Mouse (Mus musculus) intestine, embryonic 15.5 days (tissue): ENCODE results near the gene Paxip1. TPM values are rescaled to one million over a fixed set of nuclear protein-coding genes. Genes with fewer than 3 reads are reported as not detected.

Experiments
- ATAC-seq: fragments of 200-750 bp; cut with Nextera tagmentation; 2 replicates; pipeline ENCODE4 v1.8.0; 2017; ENCODE audit warnings: moderate TSS enrichment, moderate library complexity
- H3K27ac ChIP-seq: fragments of 300-500 bp; sonication (generic); 2 replicates; pipeline ENCODE4 v1.5.1; 2015; ENCODE audit warnings: mild to moderate bottlenecking, inconsistent platforms
- H3K27me3 ChIP-seq: fragments of 300-500 bp; sonication (generic); replicated peaks from 2 replicates; pipeline ENCODE4 v1.6.1; 2015; ENCODE audit warnings: inconsistent platforms
- H3K36me3 ChIP-seq: fragments of 300-500 bp; sonication (generic); 2 replicates; pipeline ENCODE4 v1.6.1; 2015; ENCODE audit warnings: inconsistent platforms
- H3K4me1 ChIP-seq: fragments of 300-500 bp; sonication (generic); replicated peaks from 2 replicates; pipeline ENCODE4 v1.6.1; 2015; ENCODE audit warnings: inconsistent platforms
- H3K4me2 ChIP-seq: fragments of 300-500 bp; sonication (generic); replicated peaks from 2 replicates; pipeline ENCODE4 v1.6.1; 2015; ENCODE audit warnings: mild to moderate bottlenecking, inconsistent platforms
- H3K4me3 ChIP-seq: fragments of 300-500 bp; sonication (generic); replicated peaks from 2 replicates; pipeline ENCODE4 v1.5.1; 2015; ENCODE audit warnings: inconsistent platforms
- H3K9ac ChIP-seq: fragments of 300-500 bp; sonication (generic); 2 replicates; pipeline ENCODE4 v1.6.1; 2015; ENCODE audit warnings: inconsistent platforms
- H3K9me3 ChIP-seq: fragments of 300-500 bp; sonication (generic); 2 replicates; pipeline ENCODE4 v1.6.1; 2016; ENCODE audit warnings: inconsistent platforms
- WGBS: fragments of 180-500 bp; shearing (Covaris S2); methylation state at CpG from one replicate; pipeline ENCODE4 v1.1.7; 2015; 5-methylcytosine and 5-hydroxymethylcytosine counted together
- polyA plus RNA-seq: library from polyadenylated mRNA; unstranded; fragments of >200 nt; fragmentation: Nextera tagmentation; extraction: Ambion mirVana; gene quantifications from 2 replicates; pipeline ENCODE4 v1.2.1, GENCODE M21; 2015

Gene Paxip1
- 26.7 and 29.6 TPM in 2 replicates for polyA plus RNA-seq

DNA sequence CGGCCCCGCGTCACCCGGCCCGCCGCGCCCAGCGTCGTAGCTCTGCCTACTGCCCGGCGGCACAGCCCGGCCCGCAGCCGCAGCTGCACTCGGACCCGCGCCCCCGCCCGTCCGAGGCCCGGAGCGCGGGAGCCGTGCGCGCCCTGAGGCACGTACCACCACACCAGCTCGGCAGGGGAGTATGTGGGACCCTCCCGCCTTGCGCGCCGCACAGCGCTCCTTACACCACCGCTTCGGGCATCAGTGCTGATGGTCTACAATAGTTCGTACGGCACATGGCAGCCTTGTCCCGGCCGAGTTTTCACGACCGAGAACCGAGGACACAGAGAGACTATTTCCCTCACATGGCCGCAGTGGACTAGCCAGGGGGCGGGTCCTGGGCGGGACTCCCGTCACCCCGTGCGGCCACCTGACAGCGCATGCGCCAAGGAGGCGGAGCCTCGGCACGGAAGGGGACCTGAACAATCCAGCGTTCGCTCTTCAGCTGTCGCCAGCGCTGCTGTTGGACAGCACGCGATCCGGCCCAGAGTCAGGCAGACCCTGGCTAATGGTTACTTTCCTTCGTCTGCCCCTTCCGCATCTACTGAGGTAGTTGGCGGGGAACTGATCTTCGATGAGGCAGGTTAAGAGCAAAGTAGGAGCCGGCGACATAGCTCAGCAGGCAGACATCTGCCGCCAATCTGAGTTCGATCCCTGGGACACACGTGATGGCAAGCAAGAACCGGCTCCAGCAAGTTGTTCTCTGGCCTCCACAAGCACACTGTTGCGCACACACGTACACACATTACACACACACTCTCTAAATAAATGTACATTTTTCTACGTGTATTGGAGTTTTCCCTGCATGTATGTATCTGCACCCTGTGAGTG, at the start of gene Paxip1:
Gene Paxip1, minus strand, starts transcription at position 389 of the 870 bp plus-strand sequence.
- peak; percentile 97 for ATAC-seq
- Histone ChIP-seq H3K4me1 (peaks cover 11% of the 10 kb centered on the region; the same call in 1 of the 2 replicates), H3K9ac (peak within 1 kb of the TSS; percentile 83), H3K27ac (peak within 1 kb of the TSS; percentile 93), H3K27me3 (no peaks in the 10 kb centered on the region), H3K9me3 (no peaks in the 10 kb centered on the region), H3K4me2 (peak within 1 kb of the TSS; percentile 65), H3K36me3 (peaks cover 13% of the 10 kb centered on the region), H3K4me3 (peak within 1 kb of the TSS; percentile 77)
- WGBS, result under 1% methylated on average over 71 of the region's 73 CpGs

DNA sequence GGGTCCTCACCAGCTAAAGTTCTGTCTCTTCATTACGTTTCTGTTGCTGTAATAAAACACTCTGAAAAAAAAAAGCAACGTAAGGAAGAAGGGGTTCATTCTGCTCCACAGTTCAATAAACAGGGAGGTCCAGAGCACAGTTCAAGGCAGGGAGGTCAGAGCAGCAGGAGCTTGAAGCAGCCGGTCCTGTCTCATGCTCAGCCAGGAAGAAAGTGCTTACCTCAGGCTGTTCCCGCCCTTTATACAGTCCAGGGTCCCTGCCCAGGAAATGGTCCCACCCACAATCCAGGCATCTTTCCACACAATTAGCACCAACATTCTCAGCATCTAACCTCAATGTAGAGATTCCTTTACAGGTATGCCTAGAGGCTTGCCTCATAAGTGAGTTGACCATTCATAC, 46.6 kb upstream of the Paxip1 start:
- no peak for ATAC-seq
- H3K4me3 ChIP-seq, result no peak overlapping the region
- H3K27ac ChIP-seq, result no peak overlapping the region
- peaks cover 14% of the 10 kb centered on the region for H3K27me3 ChIP-seq
- H3K9ac ChIP-seq, result no peak overlapping the region
- H3K9me3 ChIP-seq, result no peaks in the 10 kb centered on the region
- no peaks in the 10 kb centered on the region for H3K4me1 ChIP-seq
- no peaks in the 10 kb centered on the region for H3K36me3 ChIP-seq
- 29% methylated on average over 4 of the region's 4 CpGs for WGBS
- no peak overlapping the region for H3K4me2 ChIP-seq

DNA sequence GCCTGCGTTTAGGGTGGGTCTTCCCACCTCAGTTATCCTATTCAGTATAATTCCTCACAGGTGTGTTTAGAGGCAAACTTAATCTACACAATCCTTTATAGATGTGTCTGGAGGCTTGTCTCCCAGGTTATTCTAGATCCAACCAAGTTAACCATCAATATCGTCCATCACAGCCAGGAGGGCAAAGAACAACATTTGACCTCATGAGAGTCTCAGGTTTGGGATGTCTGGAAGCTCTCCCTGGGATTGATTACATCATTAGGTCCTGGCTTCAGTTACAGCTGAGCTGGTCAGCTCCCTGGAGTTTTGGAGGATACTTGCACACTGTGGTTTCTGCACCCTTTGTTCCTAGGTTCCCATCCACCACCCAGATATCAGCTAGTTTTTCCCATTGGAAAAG, 43.6 kb upstream of the Paxip1 start:
- Histone ChIP-seq H3K9me3 (no peaks in the 10 kb centered on the region), H3K9ac (no peak overlapping the region), H3K4me3 (no peak overlapping the region), H3K27ac (no peak overlapping the region), H3K4me1 (no peaks in the 10 kb centered on the region), H3K27me3 (no peaks in the 10 kb centered on the region), H3K4me2 (no peak overlapping the region), H3K36me3 (no peaks in the 10 kb centered on the region)
- WGBS, result 75% methylated on average over 2 of the region's 2 CpGs
- ATAC-seq, result no peak

DNA sequence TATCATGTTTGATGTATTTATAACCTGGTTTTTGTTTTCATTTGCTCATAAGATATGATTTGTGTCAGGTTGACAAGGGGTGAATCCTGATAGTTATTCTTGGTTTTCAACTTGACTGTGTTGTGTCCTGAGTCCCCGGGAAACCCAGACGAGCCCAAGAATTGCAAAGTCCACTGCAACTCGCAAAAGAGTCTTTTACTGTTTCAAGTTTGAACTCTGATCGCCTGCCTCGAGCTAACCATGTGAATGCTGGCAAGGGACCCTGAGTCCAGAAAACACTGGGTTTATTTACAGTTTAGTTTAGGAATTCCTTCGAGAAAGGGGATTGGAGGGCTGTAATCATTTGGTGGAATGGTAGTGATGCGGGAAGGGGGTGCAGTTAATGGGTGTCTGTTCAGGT, 36.5 kb upstream of the Paxip1 start:
- Histone ChIP-seq H3K27ac (no peak overlapping the region), H3K9me3 (no peaks in the 10 kb centered on the region), H3K4me2 (no peak overlapping the region), H3K4me1 (no peaks in the 10 kb centered on the region), H3K9ac (no peak overlapping the region), H3K36me3 (no peaks in the 10 kb centered on the region), H3K27me3 (no peaks in the 10 kb centered on the region), H3K4me3 (no peak overlapping the region)
- 50% methylated on average over 7 of the region's 7 CpGs for WGBS
- ATAC-seq, result no peak

DNA sequence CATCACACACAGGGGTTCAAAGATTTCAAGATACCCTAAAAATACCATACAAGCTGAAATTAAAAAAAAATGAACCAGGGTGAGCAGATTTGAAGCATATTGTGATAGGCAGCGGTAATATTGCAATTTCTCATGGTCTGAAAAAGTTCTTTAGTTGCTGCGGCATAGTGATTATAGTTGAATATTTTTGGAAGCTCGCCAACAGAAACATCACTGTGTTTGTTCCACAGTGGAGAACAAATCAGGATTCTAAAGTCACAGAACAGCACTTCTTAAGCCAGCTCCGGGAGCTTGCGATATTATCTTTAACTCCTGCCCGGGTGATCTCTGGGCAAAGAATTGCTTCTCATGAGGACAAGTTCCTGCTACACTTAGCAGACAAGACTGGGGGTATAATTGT, 29.7 kb upstream of the Paxip1 start:
- Histone ChIP-seq H3K4me3 (no peak overlapping the region), H3K9ac (no peak overlapping the region), H3K4me1 (no peaks in the 10 kb centered on the region), H3K27ac (no peak overlapping the region), H3K4me2 (no peak overlapping the region), H3K27me3 (no peaks in the 10 kb centered on the region), H3K9me3 (no peaks in the 10 kb centered on the region), H3K36me3 (no peaks in the 10 kb centered on the region)
- no peak for ATAC-seq
- 61% methylated on average over 6 of the region's 6 CpGs for WGBS

DNA sequence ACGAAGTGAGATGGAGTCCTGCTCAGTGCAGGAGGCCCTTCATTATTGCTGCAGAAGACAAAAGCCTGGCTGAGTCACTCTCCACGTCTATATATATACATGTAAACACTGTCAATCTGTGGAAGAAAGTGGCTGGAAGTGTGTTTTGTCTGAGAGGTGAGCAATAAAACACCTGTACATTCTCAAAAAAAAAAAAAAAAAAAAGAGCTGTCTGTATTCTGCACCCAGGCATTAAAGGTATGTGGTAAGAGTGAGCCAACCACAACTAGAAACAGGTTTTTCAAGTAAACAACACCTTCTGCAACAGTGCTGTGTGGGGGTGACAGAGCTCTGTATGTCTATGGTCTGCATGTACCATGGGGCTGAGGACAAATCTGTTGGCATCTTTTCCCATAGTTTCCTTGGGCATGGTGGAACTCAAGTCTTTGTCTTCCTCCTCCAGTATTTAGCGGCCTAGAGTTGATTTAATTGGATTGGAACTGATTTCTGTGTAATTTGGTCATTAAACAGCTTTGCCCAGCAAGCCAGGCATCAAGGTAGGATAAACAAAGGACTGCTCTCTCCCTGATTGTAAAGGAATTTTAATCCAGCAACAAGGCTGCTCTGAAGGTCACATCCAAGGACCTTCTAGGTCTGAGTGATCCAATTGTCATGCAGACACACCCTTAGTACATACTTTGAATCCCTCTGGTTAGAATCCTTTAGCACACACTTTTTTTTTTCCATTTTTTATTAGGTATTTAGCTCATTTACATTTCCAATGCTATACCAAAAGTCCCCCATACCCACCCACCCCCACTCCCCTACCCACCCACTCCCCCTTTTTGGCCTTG, 27.6 kb upstream of the Paxip1 start:
- H3K9me3 ChIP-seq, result no peaks in the 10 kb centered on the region
- H3K4me2 ChIP-seq, result no peak overlapping the region
- 46% methylated on average over 3 of the region's 3 CpGs for WGBS
- H3K27me3 ChIP-seq, result no peaks in the 10 kb centered on the region
- no peak overlapping the region for H3K4me3 ChIP-seq
- H3K27ac ChIP-seq, result no peak overlapping the region
- H3K4me1 ChIP-seq, result no peaks in the 10 kb centered on the region
- ATAC-seq, result no peak
- H3K36me3 ChIP-seq, result no peaks in the 10 kb centered on the region
- no peak overlapping the region for H3K9ac ChIP-seq

DNA sequence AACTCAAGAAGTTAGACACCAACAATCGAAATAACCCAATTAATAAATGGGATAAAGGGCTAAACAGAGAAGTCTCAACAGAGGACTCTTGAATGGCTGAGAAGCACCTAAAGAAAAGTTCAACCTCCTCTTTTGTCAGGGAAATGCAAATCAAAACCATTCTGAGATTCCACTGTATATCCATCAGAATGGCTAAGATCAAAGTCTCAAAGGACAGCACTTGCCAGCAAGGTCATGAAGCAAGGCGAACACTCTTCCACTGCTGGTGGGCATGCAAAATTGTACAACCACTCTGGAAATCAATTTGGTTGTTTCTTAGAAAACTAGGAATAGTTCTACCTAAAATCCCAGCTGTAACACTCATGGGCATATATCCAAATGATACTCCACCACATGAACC, 22.8 kb upstream of the Paxip1 start:
- H3K27me3 ChIP-seq, result no peaks in the 10 kb centered on the region
- no peak overlapping the region for H3K27ac ChIP-seq
- no peak overlapping the region for H3K4me2 ChIP-seq
- no peaks in the 10 kb centered on the region for H3K9me3 ChIP-seq
- H3K4me1 ChIP-seq, result no peaks in the 10 kb centered on the region
- no peak overlapping the region for H3K4me3 ChIP-seq
- H3K9ac ChIP-seq, result no peak overlapping the region
- WGBS, result 89% methylated on average over 2 of the region's 2 CpGs
- no peak for ATAC-seq
- no peaks in the 10 kb centered on the region for H3K36me3 ChIP-seq

DNA sequence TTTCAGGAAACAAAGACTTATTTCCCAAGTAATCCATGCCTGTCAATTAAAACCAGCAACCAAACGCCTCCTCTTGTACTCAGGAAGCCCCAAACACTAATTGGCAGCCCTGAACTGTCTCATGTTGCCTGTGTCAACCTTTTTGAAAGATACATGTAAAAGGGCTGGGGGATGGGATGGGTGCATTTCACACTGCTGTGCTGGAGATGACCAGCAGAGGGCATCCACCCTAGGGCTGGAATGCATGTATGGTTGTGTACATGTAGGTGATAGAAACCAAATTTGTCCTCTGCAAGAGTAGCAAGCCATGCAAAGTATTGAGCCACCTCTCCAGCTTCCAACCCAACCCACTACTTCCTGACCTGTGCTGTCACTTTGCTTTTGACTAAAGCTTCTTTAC, 2.4 kb upstream of the Paxip1 start:
- Histone ChIP-seq H3K27ac (no peak overlapping the region), H3K36me3 (no peaks in the 10 kb centered on the region), H3K27me3 (no peaks in the 10 kb centered on the region), H3K4me1 (peaks cover 11% of the 10 kb centered on the region; the same call in 1 of the 2 replicates), H3K9ac (no peak overlapping the region), H3K9me3 (no peaks in the 10 kb centered on the region), H3K4me2 (no peak overlapping the region), H3K4me3 (no peak overlapping the region)
- no peak for ATAC-seq
- WGBS, result 19% methylated on average over 1 of the region's 1 CpGs

DNA sequence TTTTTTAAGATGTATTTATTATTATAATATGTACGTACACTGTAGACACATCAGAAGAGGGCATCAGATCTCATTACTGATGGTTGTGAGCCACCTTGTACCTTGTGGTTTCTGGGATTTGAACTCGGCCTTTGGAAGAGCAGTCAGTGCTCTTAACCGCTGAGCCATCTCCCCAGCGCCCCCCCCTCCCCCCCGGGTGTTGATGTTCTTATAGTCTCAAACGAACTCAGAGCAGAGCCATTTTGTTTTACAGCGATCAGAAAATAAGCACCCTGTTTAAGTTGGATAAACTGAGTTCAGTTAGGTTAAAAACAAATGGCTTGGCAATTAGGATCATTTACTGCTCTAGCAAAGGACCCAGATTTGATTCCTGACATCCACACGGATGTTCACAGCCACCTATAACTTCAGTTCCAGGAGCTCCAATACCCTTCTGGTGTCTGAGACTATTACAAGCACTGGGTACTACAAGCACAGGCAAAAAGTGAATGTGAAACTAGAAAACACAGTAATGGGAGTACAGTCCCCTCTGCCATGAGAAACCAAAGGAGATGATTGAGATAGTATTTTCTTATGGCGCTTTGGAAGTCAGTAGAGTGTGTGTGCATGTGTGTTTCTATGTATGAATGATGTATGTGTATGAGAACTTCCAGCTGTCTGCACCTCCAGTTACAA, 1.2 kb upstream of the Paxip1 start:
- Histone ChIP-seq H3K4me1 (peaks cover 11% of the 10 kb centered on the region; the same call in 1 of the 2 replicates), H3K36me3 (peaks cover 7% of the 10 kb centered on the region; the same call in 1 of the 2 replicates), H3K4me2 (peak overlapping the region; percentile 65), H3K4me3 (peak overlapping the region; percentile 77; the same call in 1 of the 2 replicates), H3K9me3 (no peaks in the 10 kb centered on the region), H3K9ac (0 out of 2 replicates have a peak overlapping the region, but pooled peaks have one; percentile 83), H3K27me3 (no peaks in the 10 kb centered on the region), H3K27ac (no peak overlapping the region)
- no peak for ATAC-seq
- 58% methylated on average over 9 of the region's 9 CpGs for WGBS

DNA sequence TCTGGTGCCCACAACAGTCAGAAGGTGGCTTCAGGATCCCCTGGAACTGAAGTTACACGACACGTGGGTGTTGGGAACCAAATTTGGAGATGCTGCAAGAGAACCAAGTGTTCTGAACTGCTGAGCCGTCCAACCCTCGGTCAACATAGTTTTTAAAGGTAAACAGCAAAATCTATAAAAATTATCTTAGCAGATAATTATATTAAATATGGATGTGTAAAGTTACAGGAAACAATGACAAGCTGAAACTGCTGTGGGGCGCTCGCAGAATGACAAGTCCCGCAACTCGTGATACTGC, 631 bp upstream of the Paxip1 start:
- H3K4me1 ChIP-seq, result peaks cover 11% of the 10 kb centered on the region; the same call in 1 of the 2 replicates
- H3K36me3 ChIP-seq, result peaks cover 9% of the 10 kb centered on the region; the same call in 1 of the 2 replicates
- H3K9ac ChIP-seq, result peak overlapping the region; percentile 83
- peak overlapping the region; percentile 65 for H3K4me2 ChIP-seq
- no peaks in the 10 kb centered on the region for H3K27me3 ChIP-seq
- ATAC-seq, result no peak
- H3K9me3 ChIP-seq, result no peaks in the 10 kb centered on the region
- peak overlapping the region; percentile 93 for H3K27ac ChIP-seq
- WGBS, result 16% methylated on average over 8 of the region's 8 CpGs
- H3K4me3 ChIP-seq, result peak overlapping the region; percentile 77

DNA sequence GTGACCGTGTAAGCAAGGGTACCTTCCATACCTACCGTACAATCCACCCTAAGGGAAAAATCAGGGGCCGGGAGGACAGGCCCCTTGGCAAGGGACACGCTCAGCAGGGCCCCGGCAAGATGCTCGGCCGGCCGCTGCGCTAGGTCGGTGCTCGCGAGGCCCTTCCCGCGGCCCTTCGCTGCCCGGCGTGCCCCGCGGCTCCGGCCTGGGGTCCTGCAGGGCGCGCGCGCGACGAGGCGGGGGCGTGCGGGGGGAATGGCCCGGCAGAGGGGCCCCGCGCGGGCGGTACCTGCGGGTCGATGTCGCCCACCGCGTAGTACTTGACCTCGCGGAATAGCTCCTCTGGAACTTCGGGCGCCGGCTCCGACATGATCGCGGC, 592 bp downstream of the Paxip1 start:
- WGBS, result under 1% methylated on average over 36 of the region's 47 CpGs
- peak; percentile 88 for ATAC-seq
- Histone ChIP-seq H3K9ac (peak overlapping the region; percentile 83), H3K27ac (peak overlapping the region; percentile 93), H3K9me3 (no peaks in the 10 kb centered on the region), H3K4me2 (peak overlapping the region; percentile 65), H3K36me3 (peaks cover 19% of the 10 kb centered on the region), H3K4me1 (peaks cover 11% of the 10 kb centered on the region; the same call in 1 of the 2 replicates), H3K4me3 (peak overlapping the region; percentile 77), H3K27me3 (no peaks in the 10 kb centered on the region)
